Mouse (Mus musculus): ENCODE measurements around the gene Dvl3.

GRCm38 (mm10) chr16:20493452-20493851 lies 23.3 kb upstream of the Dvl3 start:
- no peak for TF ChIP-seq CTCF (IDR thresholded peaks at IDR 0.05; ENCODE audit: insufficient read depth, low read depth, low read length)
- no peak for TF ChIP-seq POLR2A (IDR thresholded peaks at IDR 0.05; ENCODE audit: insufficient read depth, low read depth, low read length)
